Mouse (Mus musculus): ENCODE measurements around the gene Smarcc1. TPM values are rescaled to one million over a fixed set of nuclear protein-coding genes. Genes with fewer than 3 reads are reported as not detected.

The Smarcc1 gene
- polyA plus RNA-seq, 1 experiment, result 43.8 TPM

GRCm38 (mm10) chr9:110199870-110200269 lies 82.4 kb downstream of the Smarcc1 start:
- H3K27ac ChIP-seq (ENCODE audit: control insufficient read depth, insufficient read depth, low read length), result no peak overlapping the region

GRCm38 (mm10) chr9:110205526-110206404 lies 88.3 kb downstream of the Smarcc1 start:
- DNase-seq, result no peak
- peaks cover 74% of the 10 kb centered on the region for H3K36me3 ChIP-seq (ENCODE audit: control insufficient read depth, insufficient read depth, low read length)
- H3K4me3 ChIP-seq (ENCODE audit: control insufficient read depth, insufficient read depth, low read length), result no peak overlapping the region
- no peak for TF ChIP-seq POLR2A (IDR thresholded peaks at IDR 0.05; ENCODE audit: control insufficient read depth, extremely low read depth, insufficient read depth, low read length, poor library complexity)
- TF ChIP-seq CTCF (IDR thresholded peaks at IDR 0.05; ENCODE audit: borderline replicate concordance, control insufficient read depth, extremely low read depth, insufficient read depth, low read length, poor library complexity), result no peak
- no peaks in the 10 kb centered on the region for H3K27me3 ChIP-seq (ENCODE audit: control insufficient read depth, insufficient read depth, low read length)
- H3K27ac ChIP-seq (ENCODE audit: control insufficient read depth, insufficient read depth, low read length), result no peak overlapping the region
- no peaks in the 10 kb centered on the region for H3K4me1 ChIP-seq (replicated peaks; ENCODE audit: control insufficient read depth, insufficient read depth, low read length)
- 94% methylated on average over 15 of the region's 15 CpGs for WGBS

More at GRCm38 (mm10) chr9:110199870-110200269, 82.4 kb downstream of the Smarcc1 start:
- TF ChIP-seq POLR2A (IDR thresholded peaks at IDR 0.05; ENCODE audit: control insufficient read depth, extremely low read depth, insufficient read depth, low read length, poor library complexity), result no peak
- no peak for TF ChIP-seq CTCF (IDR thresholded peaks at IDR 0.05; ENCODE audit: borderline replicate concordance, control insufficient read depth, extremely low read depth, insufficient read depth, low read length, poor library complexity)
- H3K4me3 ChIP-seq (ENCODE audit: control insufficient read depth, insufficient read depth, low read length), result no peak overlapping the region
- no peaks in the 10 kb centered on the region for H3K27me3 ChIP-seq (ENCODE audit: control insufficient read depth, insufficient read depth, low read length)
- no peak for DNase-seq
- H3K4me1 ChIP-seq (replicated peaks; ENCODE audit: control insufficient read depth, insufficient read depth, low read length), result no peaks in the 10 kb centered on the region
- H3K36me3 ChIP-seq (ENCODE audit: control insufficient read depth, insufficient read depth, low read length), result peaks cover 72% of the 10 kb centered on the region
- WGBS, result 60% methylated on average over 2 of the region's 2 CpGs

GRCm38 (mm10) chr9:110206437-110206836 lies 88.9 kb downstream of the Smarcc1 start:
- H3K27me3 ChIP-seq (ENCODE audit: control insufficient read depth, insufficient read depth, low read length), result no peaks in the 10 kb centered on the region
- no peak for TF ChIP-seq CTCF (IDR thresholded peaks at IDR 0.05; ENCODE audit: borderline replicate concordance, control insufficient read depth, extremely low read depth, insufficient read depth, low read length, poor library complexity)
- no peak for TF ChIP-seq POLR2A (IDR thresholded peaks at IDR 0.05; ENCODE audit: control insufficient read depth, extremely low read depth, insufficient read depth, low read length, poor library complexity)
- WGBS, result 95% methylated on average over 2 of the region's 2 CpGs
- no peak for DNase-seq
- H3K4me1 ChIP-seq (replicated peaks; ENCODE audit: control insufficient read depth, insufficient read depth, low read length), result no peaks in the 10 kb centered on the region
- no peak overlapping the region for H3K27ac ChIP-seq (ENCODE audit: control insufficient read depth, insufficient read depth, low read length)
- no peak overlapping the region for H3K4me3 ChIP-seq (ENCODE audit: control insufficient read depth, insufficient read depth, low read length)
- H3K36me3 ChIP-seq (ENCODE audit: control insufficient read depth, insufficient read depth, low read length), result peaks cover 81% of the 10 kb centered on the region

GRCm38 (mm10) chr9:110208265-110208664 lies 90.8 kb downstream of the Smarcc1 start:
- TF ChIP-seq CTCF (IDR thresholded peaks at IDR 0.05; ENCODE audit: borderline replicate concordance, control insufficient read depth, extremely low read depth, insufficient read depth, low read length, poor library complexity) (no peak), POLR2A (IDR thresholded peaks at IDR 0.05; ENCODE audit: control insufficient read depth, extremely low read depth, insufficient read depth, low read length, poor library complexity) (no peak)
- H3K27ac ChIP-seq (ENCODE audit: control insufficient read depth, insufficient read depth, low read length), result no peak overlapping the region
- H3K4me3 ChIP-seq (ENCODE audit: control insufficient read depth, insufficient read depth, low read length), result no peak overlapping the region
- 83% methylated on average over 7 of the region's 7 CpGs for WGBS
- no peak for DNase-seq
- H3K36me3 ChIP-seq (ENCODE audit: control insufficient read depth, insufficient read depth, low read length), result peaks cover 78% of the 10 kb centered on the region
- H3K27me3 ChIP-seq (ENCODE audit: control insufficient read depth, insufficient read depth, low read length), result no peaks in the 10 kb centered on the region
- H3K4me1 ChIP-seq (replicated peaks; ENCODE audit: control insufficient read depth, insufficient read depth, low read length), result no peaks in the 10 kb centered on the region

GRCm38 (mm10) chr9:110208967-110209366 lies 91.5 kb downstream of the Smarcc1 start:
- Histone ChIP-seq H3K4me3 (ENCODE audit: control insufficient read depth, insufficient read depth, low read length) (no peak overlapping the region), H3K36me3 (ENCODE audit: control insufficient read depth, insufficient read depth, low read length) (peaks cover 75% of the 10 kb centered on the region), H3K27ac (ENCODE audit: control insufficient read depth, insufficient read depth, low read length) (no peak overlapping the region), H3K27me3 (ENCODE audit: control insufficient read depth, insufficient read depth, low read length) (no peaks in the 10 kb centered on the region), H3K4me1 (replicated peaks; ENCODE audit: control insufficient read depth, insufficient read depth, low read length) (no peaks in the 10 kb centered on the region)
- no peak for TF ChIP-seq CTCF (IDR thresholded peaks at IDR 0.05; ENCODE audit: borderline replicate concordance, control insufficient read depth, extremely low read depth, insufficient read depth, low read length, poor library complexity)
- TF ChIP-seq POLR2A (IDR thresholded peaks at IDR 0.05; ENCODE audit: control insufficient read depth, extremely low read depth, insufficient read depth, low read length, poor library complexity), result no peak
- no peak for DNase-seq
- 98% methylated on average over 3 of the region's 3 CpGs for WGBS

GRCm38 (mm10) chr9:110224273-110224672 lies 106.8 kb downstream of the Smarcc1 start:
- Histone ChIP-seq H3K27ac (ENCODE audit: control insufficient read depth, insufficient read depth, low read length) (no peak overlapping the region), H3K36me3 (ENCODE audit: control insufficient read depth, insufficient read depth, low read length) (peaks cover 46% of the 10 kb centered on the region), H3K27me3 (ENCODE audit: control insufficient read depth, insufficient read depth, low read length) (no peaks in the 10 kb centered on the region), H3K4me1 (replicated peaks; ENCODE audit: control insufficient read depth, insufficient read depth, low read length) (no peaks in the 10 kb centered on the region), H3K4me3 (ENCODE audit: control insufficient read depth, insufficient read depth, low read length) (no peak overlapping the region)
- WGBS, result 97% methylated on average over 4 of the region's 4 CpGs
- no peak for DNase-seq
- TF ChIP-seq CTCF (IDR thresholded peaks at IDR 0.05; ENCODE audit: borderline replicate concordance, control insufficient read depth, extremely low read depth, insufficient read depth, low read length, poor library complexity) (no peak), POLR2A (IDR thresholded peaks at IDR 0.05; ENCODE audit: control insufficient read depth, extremely low read depth, insufficient read depth, low read length, poor library complexity) (no peak)

Data from thymus, adult 2 months (tissue).